Mouse (Mus musculus): Measurements from ENCODE around the gene Ifitm5.

- TF ChIP-seq CTCF (IDR thresholded peaks at IDR 0.05; ENCODE audit: borderline replicate concordance, control insufficient read depth, extremely low read depth, insufficient read depth, low read length, poor library complexity), result no peak
- no peak for TF ChIP-seq POLR2A (IDR thresholded peaks at IDR 0.05; ENCODE audit: control insufficient read depth, extremely low read depth, insufficient read depth, low read length, poor library complexity)
Measured at GRCm38 (mm10) chr7:140942811-140943210, 7.3 kb downstream of the Ifitm5 start.
